Mouse (Mus musculus): ENCODE results near the gene Cdh22.

Cdh22 gene

GRCm38 (mm10) chr2:165205486-165205885 is 29.2 kb downstream of the Cdh22 start:
- no peak for DNase-seq

GRCm38 (mm10) chr2:165204931-165205330 is 29.7 kb downstream of the Cdh22 start:
- DNase-seq: no peak

GRCm38 (mm10) chr2:165201761-165202751 is 32.6 kb downstream of the Cdh22 start:
- peak; percentile 68 for DNase-seq

GRCm38 (mm10) chr2:165197546-165197945 is 37.1 kb downstream of the Cdh22 start:
- DNase-seq: no peak

- no peak for DNase-seq
These were observed 39.1 kb downstream of the Cdh22 start for GRCm38 (mm10) chr2:165195411-165196182.

GRCm38 (mm10) chr2:165191483-165191882 is 43.2 kb downstream of the Cdh22 start:
- DNase-seq: no peak

GRCm38 (mm10) chr2:165189546-165189945 is 45.1 kb downstream of the Cdh22 start:
- no peak for DNase-seq

GRCm38 (mm10) chr2:165187648-165188380 is 46.8 kb downstream of the Cdh22 start:
- no peak for DNase-seq

GRCm38 (mm10) chr2:165184015-165184633 is 50.5 kb downstream of the Cdh22 start:
- DNase-seq: no peak

- DNase-seq: no peak
These were observed 52.3 kb downstream of the Cdh22 start for GRCm38 (mm10) chr2:165182085-165182976.

- DNase-seq: no peak
These were observed 55.4 kb downstream of the Cdh22 start for GRCm38 (mm10) chr2:165179231-165179630.

GRCm38 (mm10) chr2:165176965-165177364 is 57.7 kb downstream of the Cdh22 start:
- DNase-seq: no peak

GRCm38 (mm10) chr2:165166664-165167435 is 67.8 kb downstream of the Cdh22 start:
- DNase-seq: no peak

GRCm38 (mm10) chr2:165162221-165162620 is 72.4 kb downstream of the Cdh22 start:
- DNase-seq: no peak

GRCm38 (mm10) chr2:165160466-165160865 is 74.2 kb downstream of the Cdh22 start:
- DNase-seq: no peak

GRCm38 (mm10) chr2:165159055-165159688 is 75.5 kb downstream of the Cdh22 start:
- no peak for DNase-seq

- no peak for DNase-seq
These were observed 76.3 kb downstream of the Cdh22 start for GRCm38 (mm10) chr2:165158317-165158716.

- no peak for DNase-seq
These were observed 76.8 kb downstream of the Cdh22 start for GRCm38 (mm10) chr2:165157900-165158299.

GRCm38 (mm10) chr2:165153006-165153405 is 81.6 kb downstream of the Cdh22 start:
- DNase-seq: peak; percentile 70

GRCm38 (mm10) chr2:165149741-165150140 is 84.9 kb downstream of the Cdh22 start:
- no peak for DNase-seq
